Mouse (Mus musculus) erythroblast, embryonic 14.5 days (primary cell): ENCODE data around the gene Prpsap1.

Experiments used
- GATA1 ChIP-seq: IDR thresholded peaks from 2 replicates; pipeline ENCODE4 v1.6.1; 2012; ENCODE audit warnings: low read length, inconsistent platforms, mixed read lengths
- TAL1 ChIP-seq: IDR thresholded peaks from 3 replicates; pipeline ENCODE4 v1.6.1; 2012; ENCODE audit warnings: low read length, inconsistent platforms, mixed read lengths

GRCm38 (mm10) chr11:116453889-116454288 is 40.1 kb downstream of the Prpsap1 start:
- TF ChIP-seq GATA1 (no peak), TAL1 (no peak)
